Mouse (Mus musculus): ENCODE measurements around the gene Ndufa7.

The Ndufa7 gene

GRCm38 (mm10) chr17:33824084-33824996, at the start of gene Ndufa7, which contains the start of gene Rps28:
TSS of gene Ndufa7 (plus strand) at chr17:33824572.
TSS of gene Rps28 (minus strand) at chr17:33824562.
- peak; percentile 97 for DNase-seq (ENCODE audit: low read depth, low spot score)

- DNase-seq (ENCODE audit: low read depth, low spot score) = no peak
Observed at GRCm38 (mm10) chr17:33774573-33775155, 49.7 kb upstream of the Ndufa7 start.

- DNase-seq (ENCODE audit: low read depth, low spot score) = no peak
Observed at GRCm38 (mm10) chr17:33775287-33775686, 49.1 kb upstream of the Ndufa7 start.

GRCm38 (mm10) chr17:33779271-33779966, 45.0 kb upstream of the Ndufa7 start:
- DNase-seq (ENCODE audit: low read depth, low spot score) = peak; percentile 67

GRCm38 (mm10) chr17:33779967-33780295, 44.4 kb upstream of the Ndufa7 start:
- no peak for DNase-seq (ENCODE audit: low read depth, low spot score)

GRCm38 (mm10) chr17:33780431-33780830, 43.9 kb upstream of the Ndufa7 start:
- no peak for DNase-seq (ENCODE audit: low read depth, low spot score)

- peak; percentile 46 for DNase-seq (ENCODE audit: low read depth, low spot score)
Observed at GRCm38 (mm10) chr17:33781124-33781977, 43.0 kb upstream of the Ndufa7 start, which contains the start of gene Angptl4. TSS of gene Angptl4 (minus strand) at chr17:33781830.

- DNase-seq (ENCODE audit: low read depth, low spot score) = no peak
Observed at GRCm38 (mm10) chr17:33782067-33782466, 42.3 kb upstream of the Ndufa7 start.

- no peak for DNase-seq (ENCODE audit: low read depth, low spot score)
Observed at GRCm38 (mm10) chr17:33783408-33783807, 41.0 kb upstream of the Ndufa7 start.

GRCm38 (mm10) chr17:33784939-33785338, 39.4 kb upstream of the Ndufa7 start:
- no peak for DNase-seq (ENCODE audit: low read depth, low spot score)

- no peak for DNase-seq (ENCODE audit: low read depth, low spot score)
Observed at GRCm38 (mm10) chr17:33786375-33786774, 38.0 kb upstream of the Ndufa7 start.

GRCm38 (mm10) chr17:33788732-33789131, 35.6 kb upstream of the Ndufa7 start:
- no peak for DNase-seq (ENCODE audit: low read depth, low spot score)

GRCm38 (mm10) chr17:33798306-33798705, 26.1 kb upstream of the Ndufa7 start:
- DNase-seq (ENCODE audit: low read depth, low spot score) = no peak

- no peak for DNase-seq (ENCODE audit: low read depth, low spot score)
Observed at GRCm38 (mm10) chr17:33799277-33799676, 25.1 kb upstream of the Ndufa7 start.

GRCm38 (mm10) chr17:33802221-33802620, 22.2 kb upstream of the Ndufa7 start:
- DNase-seq (ENCODE audit: low read depth, low spot score) = no peak

- DNase-seq (ENCODE audit: low read depth, low spot score) = no peak
Observed at GRCm38 (mm10) chr17:33804205-33804604, 20.2 kb upstream of the Ndufa7 start.

- DNase-seq (ENCODE audit: low read depth, low spot score) = no peak
Observed at GRCm38 (mm10) chr17:33804745-33805144, 19.6 kb upstream of the Ndufa7 start.

GRCm38 (mm10) chr17:33807181-33807888, 17.0 kb upstream of the Ndufa7 start:
- no peak for DNase-seq (ENCODE audit: low read depth, low spot score)

GRCm38 (mm10) chr17:33808192-33808591, 16.2 kb upstream of the Ndufa7 start:
- no peak for DNase-seq (ENCODE audit: low read depth, low spot score)

GRCm38 (mm10) chr17:33810334-33811141, 13.8 kb upstream of the Ndufa7 start, which contains the start of gene Kank3:
TSS of gene Kank3 (plus strand) at chr17:33810519.
- peak; percentile 91 for DNase-seq (ENCODE audit: low read depth, low spot score)

Measured in embryo, embryonic 11.5 days (tissue).